Mouse (Mus musculus) mouse trophoblast stem cell (cell line): ENCODE measurements around the gene Msantd3.

Experiments
- in situ Hi-C, 2 experiments: fragments of 300-500 bp; cut with MseI, MboI; formaldehyde crosslinking; loops; 2 replicates in 1 of 2; 3 replicates in 1 of 2; pipeline ENCODE4 v1.15.1; 2025

The Msantd3 gene

GRCm38 (mm10) chr4:48592844-48593243 lies 53.1 kb downstream of the Msantd3 start:
- in situ Hi-C loops, result no loop called here

- in situ Hi-C loops, result no loop called here
These were observed 56.4 kb downstream of the Msantd3 start for GRCm38 (mm10) chr4:48596111-48596510.

- in situ Hi-C loops, result no loop called here
These were observed 65.9 kb downstream of the Msantd3 start for GRCm38 (mm10) chr4:48605650-48606049.

DNA sequence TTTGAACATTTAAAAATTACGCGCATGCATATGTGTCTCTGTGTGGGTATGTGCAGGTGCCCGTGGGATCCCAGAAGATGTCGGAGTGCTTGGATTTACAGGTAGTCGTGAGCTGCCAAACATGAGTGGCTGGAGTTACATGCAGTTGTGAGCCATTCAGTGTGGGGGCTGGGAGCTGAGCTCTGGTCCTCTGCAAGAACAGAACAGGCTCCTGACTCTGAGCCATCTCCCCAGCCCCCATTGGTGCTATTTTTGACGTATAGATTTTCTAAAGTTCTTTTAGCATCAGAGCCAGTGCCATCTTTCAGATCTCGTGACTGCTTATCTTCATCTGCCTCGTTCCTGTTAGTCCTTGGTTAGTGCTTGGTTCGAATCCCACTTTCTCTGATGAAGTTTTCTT lies 69.8 kb downstream of the Msantd3 start:
- in situ Hi-C loops, result no loop called here

- in situ Hi-C loops, result no loop called here
These were observed 70.5 kb downstream of the Msantd3 start for GRCm38 (mm10) chr4:48610251-48610650.
